11 mouse cellular contexts compared by ENCODE assay signal in genomic region chr16:92800845-92801244, GRCm38 (mm10). TPM values are rescaled to one million over a fixed set of nuclear protein-coding genes. Genes with fewer than 3 reads are reported as not detected.
A peak's percentile ranks its signal among the peaks of the same experiment; 100 is the strongest.
DNase-seq lines count a peak whose midpoint lies in the region; ATAC-seq lines count a peak whose summit lies in the region.
"Had no signal": no experiment of that assay in that cellular context is flagged by ENCODE, and none has a peak within 500 bp of the region (broad histone marks: within the 10 kb centered on the region; RNA-seq: fewer than 3 reads in every experiment).

No protein-coding gene starts in this region.

- H3K27me3 ChIP-seq in liver, embryonic 16.5 days (ENCODE audit: control insufficient read depth, insufficient read depth, low read depth, low read length) = no peaks in the 10 kb centered on the region
- H3K27me3 ChIP-seq in hindbrain, embryonic 10.5 days (ENCODE audit: insufficient read depth, poor library complexity, severe bottlenecking) = no peaks in the 10 kb centered on the region

- no peak for ATAC-seq in liver, embryonic 16.5 days (ENCODE audit: low read depth)

- H3K9ac ChIP-seq in liver, embryonic 16.5 days (ENCODE audit: low read depth, low read length) = peak overlapping the region; percentile 40

- H3K4me2 ChIP-seq in liver, embryonic 16.5 days (ENCODE audit: low read depth, low read length) = peak overlapping the region; percentile 59

- peak overlapping the region; percentile 30 for H3K27ac ChIP-seq in brown adipose tissue, adult 24 weeks (replicated peaks; ENCODE audit: low read depth, low read length)
- peak overlapping the region; percentile 89 for H3K27ac ChIP-seq in liver, embryonic 16.5 days (ENCODE audit: low read length)
- no peak overlapping the region for H3K27ac ChIP-seq in hindbrain, embryonic 10.5 days
- H3K27ac ChIP-seq: midbrain, embryonic 10.5 days had no signal

- WGBS in liver, embryonic 16.5 days (ENCODE audit: insufficient replicate concordance) = 17% methylated on average over 5 of the region's 5 CpGs
- whole genome bisulfite sequencing in hindbrain, embryonic 10.5 days = 92% methylated on average over 5 of the region's 5 CpGs

- peak; percentile 22 to 50 for DNase-seq in spleen, postnatal 36 days (ENCODE audit: low spot score in 2 of 2)
- DNase-seq in spleen, adult 18-20 months = no peak
- DNase-seq in cerebellum, adult 18-20 months = no peak
- no peak for DNase-seq in gastrocnemius, adult 18-20 months (ENCODE audit: low spot score)
- no peak for DNase-seq in hindbrain, embryonic 10.5 days (ENCODE audit: low spot score)
- DNase-seq: cerebellum, adult 11 months; kidney, postnatal 14 days; lung, adult 2 months had no signal

- H3K4me1 ChIP-seq in brown adipose tissue, adult 24 weeks (ENCODE audit: control insufficient read depth, insufficient read depth, insufficient read length, low read length) = no peaks in the 10 kb centered on the region
- peaks cover 50% of the 10 kb centered on the region for H3K4me1 ChIP-seq in liver, embryonic 16.5 days (ENCODE audit: control insufficient read depth, low read depth, low read length)
- H3K4me1 ChIP-seq in hindbrain, embryonic 10.5 days (replicated peaks) = no peaks in the 10 kb centered on the region
- H3K4me1 ChIP-seq: midbrain, embryonic 10.5 days had no signal

- no peaks in the 10 kb centered on the region for H3K36me3 ChIP-seq in liver, embryonic 16.5 days (ENCODE audit: control insufficient read depth, insufficient read depth)
- no peaks in the 10 kb centered on the region for H3K36me3 ChIP-seq in hindbrain, embryonic 10.5 days
- H3K36me3 ChIP-seq: midbrain, embryonic 10.5 days had no signal

- H3K4me3 ChIP-seq in brown adipose tissue, adult 24 weeks (ENCODE audit: insufficient read depth, low read depth, low read length) = no peak overlapping the region
- peak overlapping the region; percentile 41 for H3K4me3 ChIP-seq in liver, embryonic 16.5 days (ENCODE audit: low read depth, low read length)
- no peak overlapping the region for H3K4me3 ChIP-seq in hindbrain, embryonic 10.5 days
- H3K4me3 ChIP-seq: midbrain, embryonic 10.5 days had no signal

- H3K9me3 ChIP-seq in liver, embryonic 16.5 days (replicated peaks; ENCODE audit: control insufficient read depth, low read length) = no peaks in the 10 kb centered on the region
- H3K9me3 ChIP-seq in hindbrain, embryonic 10.5 days = no peaks in the 10 kb centered on the region
- H3K9me3 ChIP-seq: midbrain, embryonic 10.5 days had no signal

RNA-seq across cellular contexts. Expression of gene Runx1, which starts 25.1 kb away (rescaled TPM):
- polyA plus RNA-seq in brown adipose tissue, adult 24 weeks (2012; ENCODE audit: insufficient read depth, insufficient read length, missing spikeins) = 0.83 and 1.6 TPM in 2 replicates
- 4.1 and 4.4 TPM in 2 replicates for polyA plus RNA-seq in liver, embryonic 16.5 days (2015; fragmentation: Nextera tagmentation; extraction: Ambion mirVana)
- 1 to 10 TPM; 2.5 to 3.8 TPM for total RNA-seq in gastrocnemius, adult 18-20 months (2021)
- 1.6 and 2.2 TPM in 2 replicates for polyA plus RNA-seq in hindbrain, embryonic 10.5 days (2016; fragmentation: Nextera tagmentation; extraction: Ambion mirVana)

Comparison
In these comparisons a context has a peak if more than half of its experiments do, and no peak if none do; other contexts are left out.
1. DNase-seq: peak in spleen, postnatal 36 days (2 of 2); none in spleen, adult 18-20 months (0 of 2), cerebellum, adult 18-20 months (0 of 2), gastrocnemius, adult 18-20 months (single experiment) and hindbrain, embryonic 10.5 days (single experiment).